Mouse (Mus musculus) fibroblast of lung, adult 2 months (primary cell): ENCODE measurements at regions not wholly inside any gene's neighbourhood (a gene's known extent, or its start where the extent isn't known, plus 50 kb on each side); places are given as distances from the start of the nearest gene placed in this dataset.

Experiments
- DNase-seq: peaks from one replicate; pipeline ENCODE4 v3.0.0-alpha.2; 2011; ENCODE audit warnings: low read depth

DNA sequence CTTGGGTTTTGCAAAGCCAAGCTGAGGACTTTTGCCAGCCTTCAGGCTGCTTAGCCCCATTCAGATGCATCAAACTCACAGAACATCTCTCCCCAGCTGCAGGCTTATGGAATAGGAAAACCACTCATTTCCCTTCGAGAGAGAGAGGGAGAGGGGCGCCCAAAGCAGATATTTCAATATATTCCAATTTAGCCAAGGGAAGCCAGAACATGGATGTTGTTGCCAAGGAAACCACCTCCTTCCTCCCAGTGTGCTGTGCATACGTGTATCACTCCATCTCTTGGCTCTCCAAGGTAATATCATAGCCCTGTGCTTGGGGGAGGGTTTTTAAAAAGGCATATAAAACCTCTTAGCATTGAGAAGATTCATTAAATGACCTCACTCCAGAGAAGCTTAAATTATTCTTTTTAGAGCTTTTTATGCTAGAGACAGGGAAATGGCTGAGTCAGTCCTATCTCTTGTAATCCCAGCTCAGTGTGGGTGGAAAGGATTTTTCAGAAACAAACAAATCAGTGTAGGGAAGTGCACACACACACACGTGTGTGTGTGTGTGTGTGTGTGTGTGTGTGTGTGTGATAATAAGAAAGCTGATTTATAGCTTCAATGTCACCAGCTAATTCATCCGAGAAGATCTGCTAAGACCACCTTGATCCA, 245.1 kb downstream of the Rps24 start:
- DNase-seq: no peak

- DNase-seq: no peak
Measured at GRCm38 (mm10) chr14:24733326-24733725, 246.4 kb downstream of the Rps24 start.

GRCm38 (mm10) chr14:24738869-24739268, 251.9 kb downstream of the Rps24 start:
- DNase-seq: no peak

GRCm38 (mm10) chr14:24744451-24744850, 257.5 kb downstream of the Rps24 start:
- DNase-seq: no peak

DNA sequence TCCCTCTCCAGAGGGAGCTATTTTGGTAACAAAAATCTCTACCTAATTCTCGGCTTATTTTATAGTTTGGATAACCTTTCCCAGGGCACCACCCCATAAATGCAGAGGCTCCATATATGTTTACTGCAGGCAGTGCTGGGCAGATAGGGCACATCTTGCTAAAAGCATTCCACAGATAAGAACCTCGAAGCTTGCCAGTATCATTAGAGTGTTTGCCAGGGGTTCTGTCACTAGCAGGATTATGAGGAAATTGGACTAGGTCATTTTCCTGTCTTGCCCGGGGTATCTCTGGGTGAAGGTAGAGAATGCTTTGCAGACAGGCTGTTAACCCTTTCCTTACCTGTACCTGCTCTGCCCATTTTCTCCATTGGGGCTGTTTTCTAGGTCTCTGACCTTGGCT, 258.8 kb downstream of the Rps24 start:
- no peak for DNase-seq

DNA sequence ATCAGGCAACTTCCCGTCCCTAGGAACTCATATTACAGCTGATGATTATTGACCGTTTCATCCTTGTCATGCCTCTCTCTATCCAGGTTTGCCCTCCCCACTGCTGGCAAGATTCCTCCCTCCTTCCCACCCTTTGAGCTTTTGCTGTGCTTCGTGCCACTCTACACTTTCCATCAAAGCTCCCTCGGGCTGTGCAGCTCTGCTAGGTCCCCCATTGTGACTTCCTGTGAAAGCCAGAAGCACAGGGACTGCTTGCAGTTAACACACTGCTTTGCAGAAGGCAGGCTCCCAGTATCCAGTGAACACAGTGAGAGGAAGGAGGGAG, 260.5 kb downstream of the Rps24 start:
- DNase-seq: no peak

- DNase-seq: no peak
Measured at GRCm38 (mm10) chr14:24747796-24748496, 261.0 kb downstream of the Rps24 start.

DNA sequence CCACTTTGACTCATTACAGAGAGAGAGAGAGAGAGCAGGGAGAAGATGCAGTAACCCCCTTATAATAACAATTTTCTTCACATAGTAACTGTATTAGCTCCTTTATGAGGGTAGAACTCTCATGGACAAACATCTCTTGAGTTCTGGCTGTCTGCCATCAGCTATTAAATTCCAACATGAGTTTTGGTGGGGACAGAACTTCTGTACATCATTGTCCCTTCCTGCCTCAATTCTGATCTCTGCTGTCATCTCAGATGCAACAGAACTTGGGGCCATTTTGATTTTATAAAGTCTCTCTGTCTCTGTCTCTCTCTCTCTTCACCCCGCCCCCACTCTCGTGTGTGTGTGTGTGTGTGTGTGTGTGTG, 261.6 kb downstream of the Rps24 start:
- DNase-seq: no peak

- no peak for DNase-seq
Measured at GRCm38 (mm10) chr14:24749313-24749712, 262.4 kb downstream of the Rps24 start.

- no peak for DNase-seq
Measured at GRCm38 (mm10) chr14:24751227-24751626, 264.3 kb downstream of the Rps24 start.

DNA sequence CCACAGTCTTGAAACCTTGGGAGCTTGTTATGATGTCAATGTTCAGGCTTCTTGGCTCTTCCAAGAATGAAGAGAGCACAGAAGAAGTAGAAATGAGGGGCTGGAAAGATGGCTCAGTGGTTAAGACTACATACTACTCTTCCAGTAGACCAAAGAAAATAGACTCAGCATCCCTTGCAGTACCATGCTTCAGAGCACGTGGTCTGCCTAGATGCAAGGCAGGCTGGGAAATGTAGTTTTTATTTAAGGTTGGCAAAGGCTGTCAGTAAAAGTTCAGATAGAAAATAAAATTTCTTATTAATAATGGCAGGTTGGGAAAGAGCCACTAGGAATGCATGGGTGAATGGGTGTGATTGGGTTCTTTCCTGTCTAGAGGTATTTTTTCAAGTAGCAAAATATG, 267.8 kb downstream of the Rps24 start:
- DNase-seq: no peak

- DNase-seq: no peak
Measured at GRCm38 (mm10) chr14:24755426-24756117, 268.6 kb downstream of the Rps24 start.

- no peak for DNase-seq
Measured at GRCm38 (mm10) chr14:24757302-24757701, 270.4 kb downstream of the Rps24 start.

GRCm38 (mm10) chr14:24757843-24758242, 270.9 kb downstream of the Rps24 start:
- DNase-seq: no peak

- no peak for DNase-seq
Measured at GRCm38 (mm10) chr14:24760926-24761325, 274.0 kb downstream of the Rps24 start.

GRCm38 (mm10) chr14:24762468-24763274, 275.7 kb downstream of the Rps24 start:
- DNase-seq: no peak

GRCm38 (mm10) chr14:24763275-24763812, 276.4 kb downstream of the Rps24 start:
- DNase-seq: no peak

- DNase-seq: no peak
Measured at GRCm38 (mm10) chr14:24763845-24764244, 276.9 kb downstream of the Rps24 start.

DNA sequence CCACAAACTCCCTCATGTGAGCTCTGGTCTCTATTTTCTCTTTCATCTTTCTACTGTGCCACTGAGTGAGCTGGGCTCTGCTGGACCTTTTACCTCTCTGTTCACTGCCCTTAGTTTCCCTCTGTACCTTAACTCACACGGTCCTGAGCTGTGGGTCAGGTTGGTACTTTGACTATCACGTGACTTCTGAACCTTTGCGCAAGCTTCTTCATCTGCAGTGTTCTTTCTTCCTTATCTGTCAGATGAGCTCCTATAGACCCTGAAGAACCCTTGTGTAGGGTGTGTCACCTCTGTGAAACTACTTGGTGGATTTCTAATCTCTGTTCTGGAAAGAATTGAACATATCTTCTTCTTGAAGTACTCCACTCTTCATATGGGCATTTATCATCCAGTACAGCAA, 279.3 kb downstream of the Rps24 start:
- no peak for DNase-seq

DNA sequence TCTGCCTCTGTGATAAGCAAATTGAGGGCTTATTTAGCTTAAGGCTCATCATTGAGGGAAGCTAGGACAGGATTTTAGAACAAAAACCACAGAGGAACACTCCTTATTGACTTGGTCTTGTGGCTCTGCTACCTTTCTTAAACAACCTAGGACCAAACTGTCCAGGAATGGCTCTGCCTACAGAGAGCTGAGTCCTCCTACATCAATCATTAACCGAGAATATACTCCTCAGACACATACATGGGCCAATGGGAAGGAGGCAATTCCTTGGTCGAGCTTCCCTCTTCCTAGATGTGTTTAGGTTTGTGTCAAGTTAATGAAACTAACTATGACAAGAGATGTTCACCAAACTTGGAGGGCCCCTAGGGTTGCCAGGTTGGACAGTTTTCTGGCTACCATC, 279.8 kb downstream of the Rps24 start:
- no peak for DNase-seq

DNA sequence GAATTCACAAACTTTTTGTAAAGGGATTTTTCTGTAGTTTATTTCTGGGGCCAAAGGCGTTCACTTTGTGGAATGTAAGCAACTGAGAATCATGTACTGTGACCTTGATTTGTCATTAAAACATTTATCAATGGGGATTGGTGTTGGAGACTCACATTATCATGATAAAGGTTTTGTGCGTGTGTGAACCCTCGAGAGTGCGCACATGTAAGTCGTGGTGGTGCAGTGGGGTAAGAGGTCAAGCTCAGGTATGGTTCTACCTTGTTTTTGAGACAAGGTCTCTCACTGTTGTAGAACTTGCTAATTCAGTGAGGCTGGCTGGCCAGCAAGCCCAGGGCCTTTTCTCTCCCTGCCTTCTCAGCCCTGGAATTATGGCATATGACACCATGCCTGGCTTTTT, 280.4 kb downstream of the Rps24 start:
- no peak for DNase-seq

- no peak for DNase-seq
Measured at GRCm38 (mm10) chr14:24767964-24768363, 281.0 kb downstream of the Rps24 start.
